Comparison of ENCODE assay signal across 11 mouse cellular contexts in genomic region chr11:75409679-75410575, GRCm38 (mm10). TPM values are rescaled to one million over a fixed set of nuclear protein-coding genes. Genes with fewer than 3 reads are reported as not detected.
DNase-seq lines count a peak whose midpoint lies in the region; ATAC-seq lines count a peak whose summit lies in the region.
"Had no signal": no experiment of that assay in that cellular context is flagged by ENCODE, and none has a peak within 500 bp of the region (broad histone marks: within the 10 kb centered on the region; RNA-seq: fewer than 3 reads in every experiment).

No protein-coding gene starts in this region.

- DNase-seq in lung, postnatal 36 days, result peak; percentile 33
- DNase-seq in lung, postnatal 14 days, result no peak
- DNase-seq in kidney, postnatal 25 days, result peak; percentile 51 to 61
- peak; percentile 72 for DNase-seq in thymus, postnatal 25 days
- DNase-seq in layer of hippocampus, adult 11-12 months (ENCODE audit: low spot score), result no peak
- no peak for DNase-seq in cerebellum, adult 9-11 months
- no peak for DNase-seq in urinary bladder, postnatal 25 days (ENCODE audit: low spot score)
- DNase-seq: forebrain, postnatal 0 days; layer of hippocampus, postnatal 36 days had no signal

- 0 out of 2 replicates have a peak, but pooled peaks have one; percentile 17 for ATAC-seq in common myeloid progenitor, adult 5-6 weeks (replicated peaks; ENCODE audit: low read depth, poor library complexity, severe bottlenecking)
- ATAC-seq: forebrain, postnatal 0 days had no signal

RNA-seq across cellular contexts. Expression of gene Serpinf1, which starts 12.6 kb away (rescaled TPM):
- total RNA-seq in common myeloid progenitor, adult 5-6 weeks (2017), result 76.0 and 77.8 TPM in 2 replicates

RNA-seq across cellular contexts. Expression of gene Serpinf2, which starts 29.5 kb away (rescaled TPM):
- 0.32 TPM in 1 of 2 replicates, not detected in the other for total RNA-seq in common myeloid progenitor, adult 5-6 weeks (2017)
- total RNA-seq: megakaryocyte, adult 5-6 weeks had no signal

RNA-seq across cellular contexts. Expression of gene Wdr81, which starts 44.6 kb away (rescaled TPM):
- 8.4 and 8.6 TPM in 2 replicates for total RNA-seq in common myeloid progenitor, adult 5-6 weeks (2017)

RNA-seq across cellular contexts. Expression of gene Tlcd2, which starts 51.6 kb away (rescaled TPM):
- 26.9 and 33.6 TPM in 2 replicates for total RNA-seq in common myeloid progenitor, adult 5-6 weeks (2017)

Comparison
In these comparisons a context has a peak if more than half of its experiments do, and no peak if none do; other contexts are left out.
1. DNase-seq: peak in lung, postnatal 36 days (single experiment), kidney, postnatal 25 days (2 of 2) and thymus, postnatal 25 days (single experiment); none in lung, postnatal 14 days (single experiment), layer of hippocampus, adult 11-12 months (single experiment), cerebellum, adult 9-11 months (single experiment) and urinary bladder, postnatal 25 days (single experiment).